Mouse (Mus musculus) CD8-positive naive resting alpha-beta T cell, adult 57 days (primary cell): ENCODE results near the gene Fam83e. TPM values are rescaled to one million over a fixed set of nuclear protein-coding genes. Genes with fewer than 3 reads are reported as not detected.

Experiments
- total RNA-seq: library from RNA; stranded (reverse); gene quantifications from one replicate; pipeline ENCODE4 v1.2.4, GENCODE M21; 2023

Fam83e gene
- total RNA-seq, result 3.1 TPM

GRCm38 (mm10) chr7:45720413-45721233, at the start of gene Fam83e:
TSS of gene Fam83e (plus strand) at chr7:45721212.

GRCm38 (mm10) chr7:45683396-45684050, 37.5 kb upstream of the Fam83e start, which contains the start of gene Ntn5:
TSS of gene Ntn5 (plus strand) at chr7:45684022.

GRCm38 (mm10) chr7:45693921-45694591, 27.0 kb upstream of the Fam83e start, which contains the start of gene Sec1:
TSS of gene Sec1 (minus strand) at chr7:45694402.

DNA sequence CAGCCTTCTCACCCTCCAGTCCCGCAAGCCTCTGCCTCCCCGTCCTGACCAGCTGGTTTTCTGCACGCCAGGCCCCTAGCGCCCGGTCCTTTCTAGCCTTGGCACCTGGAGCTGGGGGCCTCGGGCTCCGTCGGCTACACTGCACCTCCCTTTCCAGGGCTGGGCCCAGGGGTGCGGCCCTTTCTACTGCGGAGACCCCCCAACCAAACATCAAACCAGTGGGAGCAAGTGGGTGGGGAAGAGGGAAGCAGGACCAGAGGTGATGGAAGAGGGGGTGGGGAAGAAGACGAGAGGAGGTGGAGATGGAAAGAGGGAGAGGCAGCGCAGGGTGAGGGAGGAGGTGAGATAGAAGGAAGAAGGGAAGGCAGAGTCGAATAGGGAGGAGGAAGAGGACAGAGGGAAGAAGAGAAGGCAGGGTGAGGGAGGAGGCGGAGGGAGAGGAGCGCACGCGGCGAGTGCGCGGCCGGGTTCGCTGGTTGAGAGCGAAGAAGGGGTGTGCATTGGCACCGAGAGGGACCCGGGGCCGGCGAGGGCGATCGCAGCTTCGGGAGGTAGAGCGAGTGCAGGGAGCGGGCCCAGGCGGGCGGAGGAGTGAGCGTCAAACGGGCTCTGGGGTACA, 21.4 kb upstream of the Fam83e start, which contains the start of gene Car11:
TSS of gene Car11 (plus strand) at position 321 of the 619 bp plus-strand sequence.

GRCm38 (mm10) chr7:45704730-45705442, 16.1 kb upstream of the Fam83e start, which contains the start of gene Dbp:
TSS of gene Dbp (plus strand) at chr7:45705088.

GRCm38 (mm10) chr7:45715090-45715708, 5.8 kb upstream of the Fam83e start, which contains the start of gene Rpl18:
TSS of gene Rpl18 (plus strand) at chr7:45715457.

GRCm38 (mm10) chr7:45717918-45718297, 3.1 kb upstream of the Fam83e start, which contains the start of gene Sphk2:
TSS of gene Sphk2 (minus strand) at chr7:45718002.

DNA sequence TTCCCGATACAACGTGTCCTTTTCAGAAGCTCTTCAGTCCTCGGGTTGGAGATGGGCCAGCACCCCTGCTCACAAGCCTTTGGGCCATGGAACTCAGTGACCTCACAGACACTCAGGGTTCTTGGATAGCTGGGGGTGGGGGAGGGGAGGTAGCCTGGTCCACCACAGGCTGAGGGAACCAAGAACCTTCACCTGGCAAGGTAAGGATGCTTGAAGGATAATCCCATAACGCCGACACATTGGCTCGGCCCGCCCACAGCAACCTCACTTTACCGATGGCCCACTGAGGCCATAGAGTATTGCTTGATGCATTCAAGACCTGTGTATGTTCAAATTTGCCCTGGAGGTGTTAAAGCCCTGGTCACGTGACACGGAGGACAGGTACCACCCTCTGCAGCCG, 4.7 kb downstream of the Fam83e start, which contains the start of gene Spaca4:
TSS of gene Spaca4 (minus strand) at position 101 of the 400 bp plus-strand sequence.

Other genes with a start within 250 kb of the Fam83e start
- gene Tulp2, start 239.3 kb upstream of the Fam83e start, total RNA-seq, result not detected
- gene Gm45808, start 234.4 kb upstream of the Fam83e start, total RNA-seq, result not detected
- 1.1 TPM for gene Dhdh, start 232.4 kb upstream of the Fam83e start, total RNA-seq
- gene Nucb1, start 210.8 kb upstream of the Fam83e start, total RNA-seq, result 78.1 TPM
- gene Ppp1r15a, start 194.9 kb upstream of the Fam83e start, total RNA-seq, result 996 TPM
- 0.77 TPM for gene Plekha4, start 194.9 kb upstream of the Fam83e start, total RNA-seq
- gene Hsd17b14, start 166.3 kb upstream of the Fam83e start, total RNA-seq, result not detected
- 29.1 TPM for gene Bcat2, start 151.1 kb upstream of the Fam83e start, total RNA-seq
- not detected for gene Fgf21, start 105.7 kb upstream of the Fam83e start, total RNA-seq
- 0.18 TPM for gene Fut1, start 103.9 kb upstream of the Fam83e start, total RNA-seq
- 0.28 TPM for gene Izumo1, start 99.4 kb upstream of the Fam83e start, total RNA-seq
- 0.52 TPM for gene Rasip1, start 93.7 kb upstream of the Fam83e start, total RNA-seq
- not detected for gene Mamstr, start 81.2 kb upstream of the Fam83e start, total RNA-seq
- gene Fut2, start 54.8 kb upstream of the Fam83e start, total RNA-seq, result not detected
- not detected for gene Ntn5, start 37.2 kb upstream of the Fam83e start, total RNA-seq
- not detected for gene Sec1, start 26.8 kb upstream of the Fam83e start, total RNA-seq
- 5.0 TPM for gene Car11, start 21.4 kb upstream of the Fam83e start, total RNA-seq
- gene Dbp, start 16.1 kb upstream of the Fam83e start, total RNA-seq, result 34.2 TPM
- 3,071 TPM for gene Rpl18, start 5.8 kb upstream of the Fam83e start, total RNA-seq
- gene Sphk2, start 3.2 kb upstream of the Fam83e start, total RNA-seq, result 30.4 TPM
- gene Spaca4, start 4.6 kb downstream of the Fam83e start, total RNA-seq, result not detected
- 1.1 TPM for gene Lmtk3, start 62.5 kb downstream of the Fam83e start, total RNA-seq
- 3.8 TPM for gene Sult2b1, start 63.5 kb downstream of the Fam83e start, total RNA-seq
- gene Cyth2, start 93.4 kb downstream of the Fam83e start, total RNA-seq, result 119 TPM
- 3.9 TPM for gene Kcnj14, start 103.6 kb downstream of the Fam83e start, total RNA-seq
- 37.0 TPM for gene Grwd1, start 109.7 kb downstream of the Fam83e start, total RNA-seq
- 60.4 TPM for gene Kdelr1, start 151.6 kb downstream of the Fam83e start, total RNA-seq
- 0.43 TPM for gene Grin2d, start 157.2 kb downstream of the Fam83e start, total RNA-seq
- gene Syngr4, start 175.5 kb downstream of the Fam83e start, total RNA-seq, result not detected
- gene Tmem143, start 175.7 kb downstream of the Fam83e start, total RNA-seq, result 8.9 TPM
- 353 TPM for gene Emp3, start 200.2 kb downstream of the Fam83e start, total RNA-seq
- 1.7 TPM for gene Ccdc114, start 202.9 kb downstream of the Fam83e start, total RNA-seq